Mouse (Mus musculus) lung, embryonic 16.5 days (tissue): ENCODE results near the gene Nav2. TPM values are rescaled to one million over a fixed set of nuclear protein-coding genes. Genes with fewer than 3 reads are reported as not detected.

Experiments used
- ATAC-seq: fragments of 200-750 bp; cut with Nextera tagmentation; 2 replicates; pipeline ENCODE4 v1.8.0; 2017; ENCODE audit warnings: low read depth, mild to moderate bottlenecking, moderate library complexity
- H3K27ac ChIP-seq: fragments of 300-500 bp; sonication (generic); 2 replicates; pipeline ENCODE4 v1.5.1; 2014; ENCODE audit warnings: mild to moderate bottlenecking, control low read depth, low read length
- H3K27me3 ChIP-seq: fragments of 300-500 bp; sonication (generic); 2 replicates; pipeline ENCODE4 v1.6.1; 2014; ENCODE audit warnings: low read depth, low read length, mixed read lengths; ENCODE audit not compliant: control insufficient read depth, insufficient read depth
- H3K36me3 ChIP-seq: fragments of 300-500 bp; sonication (generic); 2 replicates; pipeline ENCODE4 v1.6.1; 2014; ENCODE audit warnings: low read length; ENCODE audit not compliant: control insufficient read depth, insufficient read depth
- H3K4me1 ChIP-seq: fragments of 300-500 bp; sonication (generic); replicated peaks from 2 replicates; pipeline ENCODE4 v1.6.1; 2014; ENCODE audit warnings: low read length, mixed read lengths; ENCODE audit not compliant: control insufficient read depth, insufficient read depth
- H3K4me2 ChIP-seq: fragments of 300-500 bp; sonication (generic); 2 replicates; pipeline ENCODE4 v1.6.1; 2014; ENCODE audit warnings: low read depth, low read length, control low read depth
- H3K4me3 ChIP-seq: fragments of 300-500 bp; sonication (generic); 2 replicates; pipeline ENCODE4 v1.5.1; 2014; ENCODE audit warnings: mild to moderate bottlenecking, low read length, control low read depth
- H3K9ac ChIP-seq: fragments of 300-500 bp; sonication (generic); 2 replicates; pipeline ENCODE4 v1.6.1; 2014; ENCODE audit warnings: low read length, control low read depth
- H3K9me3 ChIP-seq: fragments of 300-500 bp; sonication (generic); 2 replicates; pipeline ENCODE4 v1.6.1; 2016; ENCODE audit warnings: low read length; ENCODE audit not compliant: control insufficient read depth
- WGBS: fragments of 180-500 bp; shearing (Covaris S2); extraction: QIAGEN DNeasy Blood & Tissue Kit; methylation state at CpG from one replicate; pipeline ENCODE4 v1.1.7; 2014; 5-methylcytosine and 5-hydroxymethylcytosine counted together
- polyA plus RNA-seq: library from polyadenylated mRNA; unstranded; fragments of >200 nt; fragmentation: Nextera tagmentation; extraction: Ambion mirVana; gene quantifications from 2 replicates; pipeline ENCODE4 v1.2.1, GENCODE M21; 2015

Gene Nav2
- polyA plus RNA-seq, 1 experiment from 2014 or later, result 27.3 TPM

GRCm38 (mm10) chr7:49267621-49268325 is 359.3 kb downstream of the Nav2 start:
- no peak for ATAC-seq
- H3K4me2 ChIP-seq, result no peak overlapping the region
- no peaks in the 10 kb centered on the region for H3K27me3 ChIP-seq
- H3K9me3 ChIP-seq, result no peaks in the 10 kb centered on the region
- H3K36me3 ChIP-seq, result no peaks in the 10 kb centered on the region
- no peak overlapping the region for H3K9ac ChIP-seq
- WGBS, result 68% methylated on average over 12 of the region's 12 CpGs
- H3K27ac ChIP-seq, result no peak overlapping the region
- no peak overlapping the region for H3K4me3 ChIP-seq
- peaks cover 2% of the 10 kb centered on the region; the same call in 1 of the 2 replicates for H3K4me1 ChIP-seq

GRCm38 (mm10) chr7:49268401-49268921 is 359.9 kb downstream of the Nav2 start:
- Histone ChIP-seq H3K4me3 (no peak overlapping the region), H3K4me1 (peaks cover 2% of the 10 kb centered on the region; the same call in 1 of the 2 replicates), H3K27ac (no peak overlapping the region), H3K36me3 (no peaks in the 10 kb centered on the region), H3K4me2 (no peak overlapping the region), H3K27me3 (no peaks in the 10 kb centered on the region), H3K9ac (no peak overlapping the region), H3K9me3 (no peaks in the 10 kb centered on the region)
- no peak for ATAC-seq
- WGBS, result 76% methylated on average over 9 of the region's 9 CpGs

- Histone ChIP-seq H3K36me3 (no peaks in the 10 kb centered on the region), H3K4me3 (no peak overlapping the region), H3K9ac (no peak overlapping the region), H3K4me1 (peaks cover 2% of the 10 kb centered on the region; the same call in 1 of the 2 replicates), H3K27me3 (no peaks in the 10 kb centered on the region), H3K4me2 (no peak overlapping the region), H3K27ac (no peak overlapping the region), H3K9me3 (no peaks in the 10 kb centered on the region)
- 75% methylated on average over 11 of the region's 11 CpGs for WGBS
- no peak for ATAC-seq
These were observed 362.3 kb downstream of the Nav2 start for GRCm38 (mm10) chr7:49270855-49271254.

GRCm38 (mm10) chr7:49272445-49273439 is 364.2 kb downstream of the Nav2 start:
- Histone ChIP-seq H3K27me3 (no peaks in the 10 kb centered on the region), H3K9me3 (no peaks in the 10 kb centered on the region), H3K4me2 (no peak overlapping the region), H3K4me3 (no peak overlapping the region), H3K9ac (no peak overlapping the region), H3K27ac (no peak overlapping the region), H3K36me3 (no peaks in the 10 kb centered on the region), H3K4me1 (0 out of 2 replicates have a peak, but pooled peaks cover 2% of the 10 kb centered on the region)
- ATAC-seq, result peak; percentile 56
- 21% methylated on average over 16 of the region's 16 CpGs for WGBS

- 0 out of 2 replicates have a peak, but pooled peaks cover 2% of the 10 kb centered on the region for H3K4me1 ChIP-seq
- H3K36me3 ChIP-seq, result no peaks in the 10 kb centered on the region
- no peak overlapping the region for H3K27ac ChIP-seq
- WGBS, result 73% methylated on average over 13 of the region's 13 CpGs
- H3K9me3 ChIP-seq, result no peaks in the 10 kb centered on the region
- ATAC-seq, result no peak
- H3K9ac ChIP-seq, result no peak overlapping the region
- no peaks in the 10 kb centered on the region for H3K27me3 ChIP-seq
- H3K4me3 ChIP-seq, result no peak overlapping the region
- H3K4me2 ChIP-seq, result no peak overlapping the region
These were observed 365.6 kb downstream of the Nav2 start for GRCm38 (mm10) chr7:49273907-49274656.

GRCm38 (mm10) chr7:49274676-49275075 is 366.2 kb downstream of the Nav2 start:
- H3K36me3 ChIP-seq, result no peaks in the 10 kb centered on the region
- H3K9ac ChIP-seq, result no peak overlapping the region
- 0 out of 2 replicates have a peak, but pooled peaks cover 2% of the 10 kb centered on the region for H3K4me1 ChIP-seq
- no peak for ATAC-seq
- no peak overlapping the region for H3K27ac ChIP-seq
- H3K4me2 ChIP-seq, result no peak overlapping the region
- no peak overlapping the region for H3K4me3 ChIP-seq
- H3K9me3 ChIP-seq, result no peaks in the 10 kb centered on the region
- no peaks in the 10 kb centered on the region for H3K27me3 ChIP-seq
- WGBS, result 73% methylated on average over 8 of the region's 8 CpGs

- 73% methylated on average over 8 of the region's 8 CpGs for WGBS
- Histone ChIP-seq H3K4me1 (peaks cover 8% of the 10 kb centered on the region; the same call in 1 of the 2 replicates), H3K27ac (no peak overlapping the region), H3K9me3 (no peaks in the 10 kb centered on the region), H3K4me2 (no peak overlapping the region), H3K36me3 (no peaks in the 10 kb centered on the region), H3K27me3 (no peaks in the 10 kb centered on the region), H3K4me3 (no peak overlapping the region), H3K9ac (no peak overlapping the region)
- no peak for ATAC-seq
These were observed 367.6 kb downstream of the Nav2 start for GRCm38 (mm10) chr7:49276163-49276562.

- ATAC-seq, result no peak
These were observed 369.2 kb downstream of the Nav2 start for GRCm38 (mm10) chr7:49277685-49278084.

More at GRCm38 (mm10) chr7:49277685-49278084, 369.2 kb downstream of the Nav2 start:
- Histone ChIP-seq H3K4me3 (no peak overlapping the region), H3K9ac (no peak overlapping the region), H3K4me2 (no peak overlapping the region), H3K9me3 (no peaks in the 10 kb centered on the region), H3K4me1 (peaks cover 7% of the 10 kb centered on the region; the same call in 1 of the 2 replicates), H3K36me3 (no peaks in the 10 kb centered on the region), H3K27ac (no peak overlapping the region), H3K27me3 (no peaks in the 10 kb centered on the region)
- 68% methylated on average over 4 of the region's 4 CpGs for WGBS
